Mouse (Mus musculus) MN1 (cell line): ENCODE measurements around the gene Atp11a.

ENCODE experiments used
- DNase-seq: peaks from one replicate; pipeline ENCODE4 v3.0.0-alpha.2; 2016; ENCODE audit warnings: low spot score

Gene Atp11a

DNA sequence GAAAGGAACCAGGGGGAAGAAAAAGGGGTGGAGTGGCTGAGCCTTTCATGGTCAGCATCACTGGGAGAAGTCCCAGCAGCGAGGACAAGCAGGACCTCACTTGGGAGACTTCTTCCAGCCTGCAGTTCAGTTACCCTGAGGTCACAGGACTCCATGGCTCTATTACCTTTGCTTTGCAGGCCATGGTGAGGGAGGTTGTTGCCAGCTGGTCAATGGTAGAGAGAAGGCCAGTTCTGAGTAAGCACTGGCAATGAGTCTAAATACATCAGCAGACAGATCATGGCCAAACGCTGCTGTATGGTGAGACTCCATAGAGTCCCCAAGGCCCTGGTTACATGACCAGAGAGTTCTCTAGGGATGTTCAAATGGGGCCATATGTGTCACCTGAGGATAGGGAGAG lies 15.5 kb downstream of the Atp11a start:
- no peak for DNase-seq

DNA sequence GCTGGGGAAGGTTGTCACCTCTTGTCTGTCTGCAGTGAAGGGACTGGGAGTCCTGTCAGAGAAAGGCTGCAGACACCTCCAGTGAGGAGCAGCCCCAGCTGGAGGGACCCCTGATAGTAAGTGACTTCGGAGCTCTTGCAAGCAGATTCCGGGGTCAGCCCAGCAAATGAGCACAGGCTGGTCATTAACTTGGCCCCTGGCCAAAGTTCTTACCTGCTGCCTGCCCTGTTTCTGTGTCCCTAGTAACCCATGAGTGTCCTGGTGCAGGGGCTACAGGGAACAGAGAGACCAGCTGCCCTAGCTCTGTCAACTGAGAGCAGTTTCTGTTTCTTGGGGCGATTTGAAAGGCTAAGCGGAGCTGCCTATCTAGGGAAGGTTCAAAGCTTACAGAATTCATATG lies 17.1 kb downstream of the Atp11a start:
- no peak for DNase-seq

DNA sequence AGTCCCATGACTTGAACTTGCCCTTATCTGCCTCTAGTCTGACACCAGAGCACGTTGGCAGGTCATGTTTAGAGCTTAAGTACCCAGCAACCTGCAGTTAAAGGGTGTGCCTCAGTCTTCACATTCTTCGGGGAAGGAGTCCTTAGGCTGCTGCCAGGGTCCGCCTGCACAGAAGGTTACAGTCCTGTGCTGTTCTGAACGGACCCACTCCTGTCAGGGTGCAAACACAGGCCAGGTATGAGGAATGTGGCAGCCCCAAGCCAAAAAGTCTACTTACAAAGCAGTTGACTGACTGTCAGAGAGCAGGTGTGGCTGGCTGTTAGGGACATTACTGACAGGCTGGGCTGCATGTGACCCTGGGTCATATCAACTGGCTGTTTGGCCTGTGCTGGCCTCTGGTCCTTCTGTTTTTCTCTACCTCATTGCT lies 18.1 kb downstream of the Atp11a start:
- DNase-seq: no peak

DNA sequence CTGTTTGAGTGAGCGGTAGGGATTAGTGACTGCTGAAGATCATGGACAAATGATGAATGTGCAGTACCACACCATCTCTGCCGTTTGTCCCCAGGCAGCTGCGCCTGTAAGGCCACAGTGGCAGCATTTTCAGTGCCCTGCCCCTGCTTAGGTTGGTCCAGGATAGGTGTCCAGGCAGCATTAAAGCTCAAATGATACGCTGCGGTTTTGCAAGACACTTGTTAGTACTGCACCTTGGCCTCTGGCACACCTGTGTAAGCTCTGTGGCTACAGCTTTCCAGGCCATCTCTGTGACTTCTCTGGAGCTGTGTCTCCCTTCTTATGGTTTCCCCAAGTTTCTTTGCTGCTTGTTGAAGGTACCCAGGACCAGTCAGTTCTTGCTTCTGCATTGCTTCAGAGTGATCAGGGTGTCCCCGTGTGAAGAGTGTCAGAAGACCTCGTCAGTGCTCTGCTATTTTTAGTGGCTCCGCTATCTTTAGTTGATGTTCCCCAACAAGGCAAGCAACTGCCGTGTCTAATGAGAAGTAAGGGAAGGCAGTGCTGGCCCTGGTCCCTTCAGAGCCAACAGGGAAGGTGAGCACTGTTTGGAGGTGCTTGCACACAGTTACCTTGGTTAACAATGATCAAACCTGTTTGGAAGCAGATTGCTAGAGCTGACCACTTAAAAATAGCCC lies 18.6 kb downstream of the Atp11a start:
- no peak for DNase-seq

DNA sequence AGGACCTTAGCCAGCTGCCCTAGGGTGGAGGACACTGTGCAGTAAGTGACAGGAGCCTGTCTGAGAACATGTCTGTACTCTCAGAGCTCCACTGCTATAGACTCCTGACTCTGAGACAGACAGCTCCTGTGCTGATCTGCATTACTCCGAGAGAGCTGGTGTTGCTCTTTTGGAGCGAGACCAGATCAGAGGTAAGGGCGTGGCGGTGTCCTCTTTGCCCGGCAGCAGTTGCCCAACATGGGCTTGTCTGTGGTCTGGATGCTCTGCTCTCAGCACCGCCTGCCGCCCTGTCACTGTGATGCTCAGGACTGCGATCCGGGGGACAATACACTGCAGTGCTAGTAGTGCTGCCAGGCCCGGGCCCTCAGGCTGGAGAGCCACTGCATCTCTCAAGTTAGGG lies 19.4 kb downstream of the Atp11a start:
- no peak for DNase-seq

DNA sequence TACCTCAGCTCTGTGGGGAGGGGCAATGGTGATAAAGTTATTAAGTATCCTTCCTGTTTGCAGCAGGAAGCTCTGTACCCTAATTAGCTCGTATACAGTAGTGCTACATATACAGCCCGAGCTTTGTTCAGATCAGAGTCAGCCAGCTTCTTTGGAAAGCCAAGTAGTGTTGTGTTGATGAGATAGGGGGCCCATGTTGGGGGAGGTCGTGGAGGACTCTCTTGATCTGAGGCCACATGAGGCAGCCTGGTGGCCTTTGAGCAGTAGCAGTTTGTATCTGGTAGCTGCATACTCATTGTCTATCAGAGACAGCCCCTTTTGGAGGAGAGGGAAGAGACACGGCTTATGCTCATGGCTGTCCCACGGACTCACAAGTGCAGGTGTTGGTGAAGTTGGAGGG lies 20.4 kb downstream of the Atp11a start:
- no peak for DNase-seq

DNA sequence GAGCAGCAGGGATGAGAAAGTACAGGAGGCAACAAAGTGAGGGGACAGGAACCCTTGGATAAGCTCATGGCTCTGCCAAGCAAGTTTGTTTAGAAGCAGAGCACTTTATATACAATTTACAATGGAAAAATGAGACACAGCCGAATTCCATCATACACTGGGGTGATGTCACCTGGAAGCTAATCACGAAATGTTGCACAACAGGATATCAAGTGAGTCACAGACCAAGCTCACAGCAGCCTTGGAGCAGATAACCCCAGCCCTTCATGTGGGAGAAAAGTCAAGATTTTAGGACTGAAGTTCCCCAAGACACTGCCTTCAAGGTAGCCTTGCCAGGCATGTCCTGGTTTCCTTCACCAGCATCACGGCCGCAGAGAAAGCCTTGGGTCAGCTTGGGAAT lies 22.7 kb downstream of the Atp11a start:
- DNase-seq: no peak

DNA sequence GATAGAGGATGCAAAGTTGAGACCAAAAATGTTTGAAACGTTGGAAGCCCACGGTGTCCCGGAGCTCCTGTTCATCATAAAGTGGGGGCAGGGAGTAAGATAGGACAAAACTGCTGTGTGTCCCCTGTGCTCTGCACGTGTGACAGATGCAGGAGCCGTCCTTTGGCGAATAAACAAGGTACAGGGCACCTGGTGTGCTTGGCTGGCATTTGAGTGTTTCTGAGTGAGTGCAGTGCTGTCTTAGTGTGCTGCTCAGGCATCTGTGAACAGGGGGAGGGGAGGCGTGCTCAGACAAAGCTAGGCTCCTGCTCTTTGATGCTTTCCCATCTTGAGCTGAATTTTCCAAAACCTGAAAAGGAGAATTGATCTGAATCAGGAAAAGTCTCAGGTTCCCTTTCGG lies 28.7 kb downstream of the Atp11a start:
- DNase-seq: no peak

DNA sequence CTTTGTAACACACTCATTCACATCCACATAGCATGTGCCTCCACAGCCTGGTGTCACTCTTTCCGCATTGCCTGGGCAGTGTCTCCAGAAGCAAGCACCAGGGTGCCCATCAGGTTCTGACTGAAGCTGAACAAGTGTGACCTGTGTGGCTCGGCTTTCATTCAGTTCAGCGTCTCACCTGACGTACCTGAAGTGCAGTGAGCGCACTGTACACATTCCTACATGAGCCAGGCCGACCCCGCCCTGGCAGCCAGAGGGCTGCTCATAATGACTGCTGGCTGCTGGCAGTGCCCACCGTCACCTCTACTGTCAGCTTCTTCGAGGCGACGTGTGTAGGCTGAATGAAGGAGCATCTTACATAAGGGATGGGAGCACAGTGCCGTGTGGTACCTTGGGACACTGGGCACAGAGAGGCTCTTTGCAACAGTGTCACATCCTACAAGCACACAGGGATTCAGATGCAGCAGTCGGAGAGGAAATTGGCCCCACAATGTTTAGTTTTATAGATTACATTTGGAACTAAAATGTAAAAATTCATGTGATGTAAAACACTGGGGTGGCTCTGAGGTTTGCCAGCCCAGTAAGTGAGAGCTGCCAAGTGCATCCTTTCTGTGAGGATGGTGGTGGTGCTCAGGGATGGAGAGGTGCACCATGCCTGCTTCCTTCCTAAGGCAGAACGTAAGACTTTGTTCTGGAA lies 29.6 kb downstream of the Atp11a start:
- DNase-seq: no peak

DNA sequence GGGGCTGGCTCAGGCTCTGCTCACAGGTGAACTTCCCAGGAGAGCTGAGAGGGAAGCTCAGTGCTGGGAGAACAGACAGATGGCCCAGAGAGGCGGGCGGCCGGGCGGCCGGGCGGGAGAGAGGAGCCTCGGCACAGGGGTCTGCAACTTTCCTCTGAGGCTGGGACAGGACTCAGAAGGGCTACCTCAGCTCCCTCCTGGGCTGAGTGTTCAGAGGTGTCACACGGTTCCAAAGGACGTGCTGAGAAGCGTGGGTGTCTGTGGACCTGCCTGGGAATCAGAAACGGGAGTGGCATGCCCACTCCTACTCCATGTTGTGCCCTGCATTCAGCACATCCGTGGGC lies 30.1 kb downstream of the Atp11a start:
- no peak for DNase-seq

DNA sequence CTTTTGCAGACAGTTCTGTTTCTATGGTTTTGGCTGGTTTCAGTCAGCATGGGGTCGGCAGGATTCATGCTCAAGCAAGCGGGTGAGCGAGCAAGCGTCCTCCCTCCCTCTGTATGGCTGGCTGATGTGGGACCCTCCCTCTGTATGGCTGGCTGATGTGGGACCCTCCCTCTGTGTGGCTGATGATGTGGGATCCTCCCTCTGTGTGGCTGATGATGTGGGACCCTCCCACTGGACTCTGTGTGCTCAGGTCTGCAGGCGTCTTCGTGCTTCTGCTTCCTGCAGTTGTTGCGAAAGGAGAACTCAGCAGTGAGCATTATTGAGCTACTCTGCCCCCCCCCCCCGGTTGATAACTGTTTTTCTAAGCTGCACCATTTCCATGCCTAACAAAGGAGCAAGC lies 30.6 kb downstream of the Atp11a start:
- no peak for DNase-seq

DNA sequence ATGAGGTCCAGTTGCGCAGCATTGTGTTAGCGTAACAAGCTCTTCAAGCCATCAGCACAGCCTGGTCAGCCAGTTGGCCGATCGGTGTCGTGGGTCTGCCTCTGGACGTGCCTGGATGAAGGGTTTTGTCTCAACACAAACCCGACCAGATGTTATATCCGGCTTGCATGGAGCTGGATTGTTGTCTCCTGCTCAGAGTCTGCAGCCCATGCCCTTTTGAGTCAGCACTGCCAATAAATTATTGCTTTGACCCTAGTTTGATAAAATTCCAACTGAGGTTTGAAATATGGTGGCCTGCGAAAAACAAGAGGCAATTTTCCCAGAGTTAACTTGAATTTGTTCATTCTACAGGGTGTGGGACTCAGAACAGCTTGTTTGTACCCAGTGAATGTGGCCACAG lies 31.9 kb downstream of the Atp11a start:
- DNase-seq: no peak

DNA sequence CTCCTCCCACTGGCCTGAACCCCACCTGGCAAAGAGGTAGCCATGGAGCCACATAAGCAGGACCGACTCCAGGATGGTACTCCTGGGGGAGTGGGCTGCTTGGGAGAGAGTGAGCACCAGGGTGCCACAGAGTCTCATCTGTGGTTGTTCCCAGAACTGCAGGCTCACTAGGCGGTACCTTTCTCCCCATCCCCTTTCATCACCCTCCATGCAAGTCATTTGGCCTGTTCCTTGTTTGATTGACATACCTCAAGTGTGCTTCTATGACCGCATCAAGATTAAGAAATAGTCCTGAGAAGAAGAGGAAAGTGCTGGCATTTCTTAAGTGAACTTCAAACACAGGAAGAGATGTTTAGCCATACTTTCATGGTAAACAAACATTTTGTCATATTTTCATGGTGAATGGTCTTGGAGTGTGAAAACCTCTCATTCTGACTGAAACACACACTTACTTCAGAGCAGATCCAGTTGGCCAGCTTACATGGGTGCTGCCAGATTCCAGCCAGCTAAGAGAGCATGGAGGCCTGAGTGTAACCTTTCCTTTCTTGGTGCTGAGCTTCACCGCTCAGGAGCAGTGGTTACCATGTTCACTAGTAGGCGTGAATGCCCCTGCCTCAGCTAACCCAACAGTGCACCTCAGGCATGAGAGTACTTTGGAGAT lies 38.3 kb downstream of the Atp11a start:
- DNase-seq: no peak

DNA sequence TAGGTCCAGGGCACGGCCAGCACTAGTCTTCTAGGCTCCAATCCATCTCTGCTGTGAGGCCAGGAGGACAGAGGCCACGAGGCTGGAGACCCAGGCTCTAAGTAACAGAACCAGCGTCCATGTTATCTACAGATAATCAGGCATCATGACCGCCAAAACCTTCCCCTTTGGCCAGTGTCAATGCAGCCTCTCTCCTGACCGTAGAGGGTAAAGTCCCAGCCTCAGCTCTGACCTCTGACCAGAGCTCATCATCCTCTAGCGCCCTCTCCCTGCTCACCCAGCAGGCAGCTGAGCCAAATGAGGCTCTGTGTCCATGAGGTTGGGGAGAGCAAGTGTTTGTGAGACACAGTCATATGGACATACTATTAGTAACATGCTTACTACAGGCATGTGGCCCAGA lies 42.3 kb downstream of the Atp11a start:
- DNase-seq: no peak

DNA sequence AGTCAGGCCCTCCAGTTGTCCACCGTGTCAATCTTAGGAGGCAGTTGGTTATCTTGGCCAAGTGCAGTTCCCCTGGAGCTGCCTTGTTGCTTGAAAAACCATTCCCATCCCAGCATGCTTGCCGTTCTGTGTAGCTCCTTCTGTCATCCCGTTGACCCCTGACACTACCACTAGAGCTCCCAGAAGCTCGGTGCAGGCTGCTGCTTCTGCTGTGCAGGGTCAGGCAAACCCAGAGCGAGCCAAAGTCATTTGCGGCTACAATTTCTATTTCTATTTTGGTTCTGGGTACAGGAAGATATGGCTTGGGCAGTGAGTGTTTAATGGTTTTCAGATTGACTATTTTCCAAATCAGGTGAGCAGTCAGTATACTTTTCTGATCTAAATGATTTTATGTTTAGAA lies 43.0 kb downstream of the Atp11a start:
- no peak for DNase-seq

DNA sequence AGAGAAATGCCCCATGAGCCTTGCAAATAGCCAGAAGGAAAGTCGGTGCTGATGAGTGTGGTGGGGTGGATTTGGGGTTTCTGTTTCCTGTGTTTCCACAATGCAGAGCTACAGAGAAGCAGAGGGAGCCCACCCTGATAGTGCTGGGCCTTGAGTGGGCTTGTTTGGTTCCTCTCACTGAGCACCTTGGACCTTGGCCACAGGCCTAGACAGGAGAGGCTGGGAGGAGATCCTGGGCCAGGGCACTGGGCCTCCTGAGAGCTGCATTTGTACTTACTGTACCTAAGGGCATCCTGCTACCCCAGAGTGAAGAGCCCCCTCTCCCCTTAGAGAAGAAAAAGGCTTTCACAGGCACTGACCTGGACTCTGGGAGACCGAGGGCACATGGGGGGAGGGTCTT lies 43.4 kb downstream of the Atp11a start:
- DNase-seq: no peak

DNA sequence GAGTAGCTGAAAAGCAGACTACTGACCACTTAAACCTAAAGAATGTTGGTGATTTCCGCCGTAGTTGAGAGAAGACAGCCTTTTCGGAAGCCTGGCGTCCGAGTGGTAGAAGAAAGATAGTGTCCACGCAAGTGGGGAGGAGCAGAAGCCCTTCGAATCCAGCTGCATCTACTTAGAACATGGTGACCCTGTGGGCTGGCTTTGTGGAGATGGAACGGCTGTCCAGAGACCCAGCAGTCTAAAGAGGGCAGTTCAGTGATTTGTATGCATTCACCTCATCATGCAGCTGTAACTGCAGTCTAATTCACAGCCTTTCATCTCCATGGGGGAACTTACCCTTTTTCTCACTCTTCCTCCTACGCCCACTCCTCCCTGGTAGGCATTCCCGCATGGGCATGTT lies 44.8 kb downstream of the Atp11a start:
- DNase-seq: no peak

DNA sequence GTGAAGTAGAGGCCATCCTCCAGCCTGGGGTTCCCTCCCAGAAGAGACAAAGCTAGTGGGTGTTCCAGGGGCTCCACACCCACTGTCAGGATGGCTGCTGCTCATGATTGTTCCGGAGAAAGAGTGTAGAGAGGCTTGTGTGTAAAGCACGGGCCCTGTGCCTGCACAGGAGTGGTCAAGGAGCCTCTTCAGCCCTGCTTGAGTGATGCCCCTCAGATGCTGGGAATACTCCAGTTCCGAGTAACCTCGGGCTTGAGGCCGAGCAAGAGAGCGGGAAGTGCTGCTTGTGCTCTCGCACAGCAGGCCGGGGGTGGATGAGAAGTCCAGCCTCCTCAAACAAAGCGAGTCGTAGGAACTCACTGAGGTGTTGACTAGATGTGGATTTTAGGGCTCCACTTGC lies 46.3 kb downstream of the Atp11a start:
- no peak for DNase-seq

DNA sequence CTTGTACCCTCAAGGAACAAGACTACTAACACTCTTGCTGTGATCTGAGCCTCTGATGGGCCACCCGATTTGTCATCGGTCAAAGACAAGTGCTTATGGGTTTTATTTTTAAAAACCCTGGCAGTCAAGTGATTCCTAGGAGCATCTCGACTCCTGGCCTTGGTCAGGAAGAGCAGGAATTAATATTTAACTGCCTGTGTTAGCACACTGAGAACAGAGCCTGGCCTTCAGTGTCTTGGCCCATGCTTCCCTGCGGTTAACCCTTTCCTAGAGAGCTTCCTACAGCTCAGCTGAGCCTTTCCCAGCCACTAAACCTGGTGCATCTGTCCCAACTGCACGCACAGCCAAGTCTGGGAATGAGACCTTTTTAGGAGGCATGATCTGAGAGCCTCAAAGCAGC lies 48.1 kb downstream of the Atp11a start:
- DNase-seq: no peak

DNA sequence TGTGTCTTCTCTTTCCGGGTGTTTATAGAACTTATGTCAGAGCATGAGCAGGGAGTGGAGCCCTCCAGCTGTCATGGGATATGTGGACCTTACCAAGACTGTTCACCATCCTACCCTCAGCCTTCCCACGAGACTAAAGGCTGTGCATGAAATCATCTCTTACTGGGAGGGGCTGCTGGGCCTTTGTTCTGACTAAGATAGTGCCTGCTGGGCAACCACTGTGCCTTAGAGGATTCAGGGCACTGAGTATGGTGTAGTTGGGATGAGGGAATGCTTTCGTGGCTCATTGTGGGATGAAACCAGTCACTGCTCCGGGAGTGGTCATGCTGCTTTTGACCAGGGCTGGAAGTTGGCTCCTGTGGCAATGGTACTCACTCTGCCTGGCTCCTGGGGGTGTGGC lies 48.8 kb downstream of the Atp11a start:
- DNase-seq: no peak

DNA sequence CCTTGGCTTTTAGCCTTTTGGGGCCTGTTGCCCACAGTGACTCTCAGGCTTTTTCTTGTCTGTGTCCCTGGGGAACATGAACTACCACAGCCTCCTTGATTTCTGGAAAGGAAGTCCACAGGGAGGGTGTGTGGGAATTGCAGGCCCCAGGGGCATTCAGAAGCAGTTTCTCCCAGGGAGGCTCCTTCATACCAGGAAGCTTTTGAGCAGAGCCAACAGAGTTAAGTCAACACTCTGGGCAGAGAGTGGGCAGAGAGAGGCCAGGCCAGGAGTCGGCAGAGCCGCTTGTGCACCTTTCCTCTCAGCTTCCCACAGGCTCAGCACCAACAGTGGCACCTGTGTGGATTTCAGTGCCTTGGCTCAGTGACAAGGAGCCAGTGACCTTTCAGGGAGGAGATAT lies 51.2 kb downstream of the Atp11a start:
- no peak for DNase-seq

DNA sequence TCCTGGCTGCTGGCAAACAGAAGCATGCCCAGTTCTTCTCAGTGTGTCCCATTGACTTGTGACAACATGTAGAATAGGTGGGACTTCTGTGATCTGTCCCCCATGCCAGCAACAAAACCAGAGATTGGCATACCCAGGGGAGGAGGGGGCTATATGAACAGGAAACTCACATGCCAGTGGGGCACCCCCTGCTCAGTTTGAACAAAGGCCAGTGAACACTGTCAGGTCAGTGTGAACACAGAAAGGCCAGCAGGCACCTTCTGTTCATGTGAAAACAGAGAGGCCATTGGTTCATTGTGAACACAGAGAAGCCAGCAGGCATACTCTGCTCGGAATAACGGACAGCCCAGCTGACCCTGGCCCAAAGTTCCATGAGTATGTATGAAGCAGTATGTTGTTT lies 52.7 kb downstream of the Atp11a start:
- no peak for DNase-seq

DNA sequence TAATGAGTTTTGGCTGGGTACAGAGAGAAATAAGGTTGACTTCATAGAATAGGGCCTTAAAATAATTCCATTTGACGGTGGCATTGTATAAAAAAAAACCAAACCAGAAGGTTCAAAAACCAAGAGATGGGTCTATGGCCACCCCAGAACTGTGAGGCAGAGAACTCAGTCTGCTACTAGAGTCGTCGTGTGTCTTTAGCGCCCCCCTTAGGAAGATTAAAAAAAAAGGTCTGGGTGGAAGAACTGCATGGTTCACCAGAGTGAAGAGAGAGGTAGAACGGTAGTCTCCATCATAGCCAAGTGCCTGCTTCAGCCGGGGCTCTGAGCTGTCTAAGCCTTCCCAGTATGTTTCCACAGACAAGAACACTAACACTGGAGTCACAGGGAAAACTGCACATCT lies 54.4 kb downstream of the Atp11a start:
- DNase-seq: no peak

DNA sequence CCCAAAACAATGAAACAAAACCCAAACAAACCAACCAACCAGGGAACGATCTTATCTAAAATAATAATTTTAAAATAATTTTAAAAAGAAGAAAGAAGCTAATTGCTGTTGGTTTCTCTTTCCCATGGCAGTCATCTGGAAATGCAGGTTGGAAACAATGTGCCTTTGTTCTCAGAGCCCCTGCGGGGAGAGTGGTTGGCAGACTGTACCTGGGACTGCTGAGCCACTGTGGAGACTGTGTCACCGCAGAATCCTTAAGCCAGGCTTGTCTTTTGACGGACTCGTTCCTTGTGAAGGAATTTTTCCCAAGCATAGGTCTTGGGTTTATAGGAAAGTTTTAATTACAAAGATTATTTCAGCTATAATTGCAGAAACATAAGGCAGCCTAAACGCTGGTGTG lies 59.6 kb downstream of the Atp11a start:
- no peak for DNase-seq
